Mouse (Mus musculus): ENCODE measurements around the gene Nup155.
"Not testable (repeated sequence)": the region's sequence is repeated elsewhere in the genome, so short reads cannot be mapped to it uniquely, and the experiment has no call there.

Gene Nup155

GRCm38 (mm10) chr15:8108966-8109743 is at the start of gene Nup155:
Nup155 (plus strand) TSS chr15:8109273.
- DNase-seq (ENCODE audit: low spot score in 2 of 2) = peak; percentile 77 to 83

DNA sequence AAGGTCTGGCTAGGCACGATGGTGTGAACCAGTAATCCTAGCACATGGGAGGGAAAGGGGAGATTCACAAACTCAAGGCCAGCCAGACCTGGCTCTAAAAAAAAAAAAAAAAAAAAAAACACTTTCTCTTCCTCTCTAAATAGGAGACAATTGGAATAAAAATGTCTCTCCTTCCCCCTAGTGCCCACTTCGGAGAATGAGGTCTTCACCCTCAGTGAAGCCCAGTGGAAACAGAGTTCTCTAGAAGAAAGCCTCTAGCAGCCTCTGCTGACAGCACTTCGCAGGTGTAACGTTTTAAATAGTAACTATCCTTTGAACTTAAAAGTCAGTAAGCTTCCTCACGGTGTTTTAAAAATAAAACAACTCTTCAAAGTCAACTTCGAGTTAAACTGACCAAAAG is 43.9 kb upstream of the Nup155 start:
- DNase-seq (ENCODE audit: low spot score in 2 of 2) = no peak

GRCm38 (mm10) chr15:8073159-8073558 is 35.9 kb upstream of the Nup155 start:
- DNase-seq (ENCODE audit: low spot score in 2 of 2) = not testable (repeated sequence)

- no peak for DNase-seq (ENCODE audit: low spot score in 2 of 2)
These were observed 26.9 kb upstream of the Nup155 start for GRCm38 (mm10) chr15:8082139-8082538.

DNA sequence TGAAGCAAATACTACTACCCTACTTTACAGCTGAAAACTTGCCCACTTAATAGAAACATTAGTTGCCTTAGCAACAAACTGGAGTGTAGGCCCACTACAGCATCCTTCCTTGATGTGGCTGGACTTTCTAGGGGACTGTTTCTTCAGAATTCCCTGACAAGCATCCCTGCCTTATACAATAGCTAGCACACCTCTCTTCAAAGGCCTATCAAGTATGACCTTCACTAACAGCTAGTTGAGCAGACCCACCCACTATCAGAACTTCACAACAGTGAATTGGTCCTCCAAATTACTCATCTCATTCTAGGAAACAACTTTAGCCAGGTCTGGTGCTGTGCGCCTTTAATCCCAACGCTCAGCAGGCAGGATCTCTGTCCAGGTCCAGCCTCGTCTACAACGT is 21.8 kb upstream of the Nup155 start:
- no peak for DNase-seq (ENCODE audit: low spot score in 2 of 2)

DNA sequence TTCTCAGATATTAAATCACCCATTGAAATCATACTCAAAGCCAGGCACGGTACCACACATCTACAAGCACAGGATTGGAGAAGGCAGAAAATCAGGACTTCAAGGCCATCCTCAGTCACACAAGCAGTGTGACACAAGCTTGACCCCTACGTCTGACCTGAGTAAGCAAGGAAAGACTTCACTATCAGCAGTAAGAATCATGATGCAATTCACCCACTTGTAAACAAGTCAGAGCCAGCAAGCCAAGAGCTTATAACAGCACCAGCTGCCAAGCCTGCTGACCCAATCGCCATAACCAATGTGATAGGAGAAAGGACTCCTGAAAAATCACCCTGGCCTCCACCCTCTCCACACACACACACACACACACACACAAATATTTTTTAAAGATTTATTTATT is 20.4 kb upstream of the Nup155 start:
- DNase-seq (ENCODE audit: low spot score in 2 of 2) = no peak

DNA sequence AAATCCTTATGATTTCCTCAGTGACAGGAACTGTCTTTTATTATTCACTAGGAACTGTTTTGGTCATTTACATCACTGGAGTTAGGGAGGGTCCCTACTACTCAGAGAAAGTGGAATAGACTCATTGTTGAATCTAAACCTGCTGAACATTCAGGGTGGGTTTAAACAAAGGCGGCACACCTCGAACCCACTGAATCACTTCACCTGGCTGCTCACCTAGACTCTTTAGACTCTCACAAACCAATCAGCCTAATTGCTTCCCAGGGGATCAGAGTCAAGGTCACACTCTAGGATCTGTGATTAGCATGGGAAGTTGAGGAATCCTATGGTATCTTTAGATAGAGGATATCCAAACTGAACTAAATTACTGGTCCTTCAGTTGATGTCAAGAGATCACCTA is 18.4 kb upstream of the Nup155 start:
- DNase-seq (ENCODE audit: low spot score in 2 of 2) = no peak

DNA sequence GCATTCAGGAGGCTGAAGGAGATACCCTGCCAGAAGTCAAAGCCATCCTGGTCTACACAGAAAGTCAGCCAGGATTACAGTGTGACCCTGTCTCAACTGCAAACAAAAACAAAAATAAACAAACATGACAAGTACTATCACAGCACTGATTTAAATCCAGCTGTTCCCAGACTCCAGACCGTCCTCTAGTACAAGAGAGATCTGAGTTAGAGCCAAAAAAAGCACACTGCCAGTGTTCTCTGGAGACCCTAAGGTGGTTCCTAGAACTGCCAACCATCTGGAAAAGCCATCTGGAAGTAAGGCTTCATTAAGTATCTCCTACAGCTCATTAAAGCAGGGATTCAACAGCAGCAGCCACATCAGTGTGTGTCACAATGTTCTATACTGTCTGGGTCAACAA is 16.4 kb upstream of the Nup155 start:
- DNase-seq (ENCODE audit: low spot score in 2 of 2) = not testable (repeated sequence)

DNA sequence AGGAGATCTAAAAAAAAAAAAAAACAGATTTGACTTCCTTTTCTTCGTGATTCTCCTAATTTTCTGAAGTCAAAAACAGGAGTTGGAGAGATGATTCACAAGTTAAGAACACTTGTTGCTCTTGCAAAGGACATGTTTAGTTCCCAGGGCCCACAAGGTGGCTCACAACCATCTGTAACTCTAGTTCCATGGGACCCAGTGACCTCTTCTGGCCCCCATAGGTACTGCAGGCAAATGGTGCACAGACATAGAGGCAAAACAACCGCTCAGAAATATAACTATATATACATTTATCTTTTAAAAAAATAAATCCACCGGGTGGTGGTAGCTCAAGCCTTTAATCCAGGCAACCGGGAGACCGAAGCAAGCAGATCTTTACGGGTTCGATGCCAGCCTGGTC is 11.2 kb upstream of the Nup155 start:
- peak; percentile 68 to 80 for DNase-seq (ENCODE audit: low spot score in 2 of 2)

- DNase-seq (ENCODE audit: low spot score in 2 of 2) = peak; percentile 93 to 97
These were observed 10.0 kb upstream of the Nup155 start, which contains the start of gene Wdr70 for GRCm38 (mm10) chr15:8098774-8099749. Wdr70 (minus strand) TSS chr15:8099209.

GRCm38 (mm10) chr15:8101975-8102542 is 7.0 kb upstream of the Nup155 start:
- not testable (repeated sequence) for DNase-seq (ENCODE audit: low spot score in 2 of 2)

DNA sequence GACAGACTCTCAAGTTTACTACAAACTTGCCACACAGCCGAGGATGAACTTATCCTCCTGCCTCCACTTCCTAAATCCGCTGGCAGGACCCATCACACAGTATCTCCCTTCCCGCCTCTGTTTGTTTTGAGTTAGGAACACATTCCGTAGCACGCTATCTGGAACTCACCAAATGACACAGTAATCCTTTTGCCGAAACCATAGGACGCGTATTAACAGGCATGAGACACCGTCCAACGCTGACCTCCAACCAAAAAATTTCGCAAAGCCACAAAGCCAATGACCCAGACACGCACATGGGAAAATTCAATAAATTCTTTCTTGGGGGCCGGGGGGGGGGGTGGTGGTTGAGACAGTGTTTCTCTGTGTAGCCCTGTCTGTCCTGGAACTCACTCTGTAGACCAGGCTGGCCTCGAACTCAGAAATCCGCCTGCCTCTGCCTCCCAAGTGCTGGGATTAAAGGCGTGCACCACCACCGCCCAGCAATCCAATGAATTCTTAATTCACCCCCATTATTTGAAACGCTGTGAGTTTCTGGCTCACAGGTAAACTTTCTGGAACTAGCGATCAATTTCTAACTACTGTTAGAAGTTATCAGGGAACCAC is 610 bp upstream of the Nup155 start:
- no peak for DNase-seq (ENCODE audit: low spot score in 2 of 2)

DNA sequence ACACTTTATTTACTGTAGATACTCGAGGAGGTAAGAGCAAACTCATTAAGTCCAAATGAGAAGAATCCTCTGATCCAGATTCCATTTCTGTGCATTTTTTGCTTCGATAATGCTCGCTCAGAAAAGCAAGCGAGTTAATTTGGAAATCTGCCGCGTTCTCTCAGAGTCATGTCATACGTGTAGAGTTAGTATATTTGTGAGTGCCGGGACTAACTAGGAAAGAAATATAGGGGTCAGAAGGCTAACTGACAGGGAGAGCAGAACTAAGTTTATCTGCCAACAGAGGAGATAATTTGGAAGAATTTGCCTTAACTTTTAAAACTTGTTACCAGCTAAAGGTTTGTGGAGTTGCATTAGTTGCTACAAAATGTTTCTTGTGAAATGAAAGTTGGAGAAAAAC is 709 bp downstream of the Nup155 start:
- no peak for DNase-seq (ENCODE audit: low spot score in 2 of 2)

DNA sequence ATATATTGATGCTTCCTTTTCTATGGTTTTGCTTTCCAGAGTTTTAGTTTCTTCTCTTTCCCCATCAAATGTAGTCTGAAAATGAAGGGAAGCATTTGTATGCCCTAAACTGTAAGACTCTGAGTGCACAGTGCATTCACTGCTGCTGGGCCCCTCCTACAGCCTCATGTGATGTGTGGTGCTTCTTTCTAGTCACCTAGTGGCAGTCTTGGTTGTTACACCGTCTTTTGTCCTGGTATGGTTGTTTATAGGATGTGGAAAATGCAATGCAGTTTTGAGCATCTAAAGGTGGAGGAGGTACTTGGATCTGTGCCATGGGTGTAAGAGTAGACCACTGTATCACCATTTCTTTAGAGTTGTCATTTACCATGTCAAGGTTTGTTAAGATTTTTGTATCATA is 20.2 kb downstream of the Nup155 start:
- DNase-seq (ENCODE audit: low spot score in 2 of 2) = no peak

- DNase-seq (ENCODE audit: low spot score in 2 of 2) = no peak
These were observed 22.2 kb downstream of the Nup155 start for GRCm38 (mm10) chr15:8131268-8131667.

- no peak for DNase-seq (ENCODE audit: low spot score in 2 of 2)
These were observed 22.7 kb downstream of the Nup155 start for GRCm38 (mm10) chr15:8131761-8132160.

DNA sequence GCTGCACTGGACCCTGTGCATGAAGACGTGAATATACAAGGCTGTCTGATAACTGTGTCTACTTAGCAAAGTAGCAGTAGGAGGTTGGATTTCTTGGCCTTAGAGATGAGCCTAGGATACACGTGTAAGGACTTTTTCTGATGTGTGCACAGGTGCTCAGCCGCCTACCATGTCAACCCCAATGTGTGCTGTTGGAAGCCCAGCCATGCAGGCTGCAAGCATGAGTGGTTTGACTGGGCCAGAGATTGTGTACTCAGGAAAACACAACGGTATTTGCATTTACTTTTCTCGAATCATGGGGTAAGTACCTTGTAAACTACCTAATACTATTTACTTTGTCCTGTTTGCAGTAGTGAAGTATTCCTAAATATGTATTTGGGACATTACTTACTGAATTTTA is 26.5 kb downstream of the Nup155 start:
- no peak for DNase-seq (ENCODE audit: low spot score in 2 of 2)

GRCm38 (mm10) chr15:8161841-8162240 is 52.8 kb downstream of the Nup155 start:
- DNase-seq (ENCODE audit: low spot score in 2 of 2) = no peak

DNA sequence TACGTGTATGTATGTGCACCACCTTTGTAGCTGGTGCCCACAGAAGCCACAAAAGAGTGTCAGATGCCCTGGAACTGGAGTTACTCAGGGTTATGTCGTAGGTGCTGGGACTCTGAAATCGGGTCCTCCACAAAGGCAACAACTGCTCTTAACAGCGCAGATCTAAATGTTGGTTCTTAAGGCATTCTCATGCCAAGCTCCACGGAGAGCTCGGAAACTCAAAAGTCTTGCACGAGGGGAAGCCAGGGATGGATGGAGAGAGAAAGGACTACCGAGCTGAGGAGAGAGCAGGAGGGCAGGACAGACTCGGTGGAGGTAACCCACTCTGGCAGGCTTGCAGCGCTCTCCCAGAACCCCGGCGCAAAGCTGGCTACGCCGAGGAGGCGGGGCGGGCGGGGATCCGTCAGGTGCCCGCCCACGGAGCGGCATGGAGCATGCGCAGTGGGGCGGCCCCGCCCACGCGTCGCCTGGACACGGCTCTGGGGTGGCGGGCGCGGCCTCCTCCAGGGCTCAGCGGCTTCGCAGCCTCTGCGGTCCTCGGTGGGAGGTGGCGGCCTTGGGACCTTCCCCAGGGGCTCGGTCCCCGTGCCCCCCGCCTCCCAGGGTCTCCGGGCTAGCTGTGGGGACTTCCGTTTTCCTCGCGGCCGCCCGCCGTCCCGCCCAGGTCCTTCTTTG is 59.7 kb downstream of the Nup155 start, which contains the start of gene Cplane1:
Gene Cplane1, plus strand, starts transcription at position 516 of the 675 bp plus-strand sequence.
- DNase-seq (ENCODE audit: low spot score in 2 of 2) = peak; percentile 86 to 91

GRCm38 (mm10) chr15:8169266-8169746 is 60.2 kb downstream of the Nup155 start:
- no peak for DNase-seq (ENCODE audit: low spot score in 2 of 2)

- DNase-seq (ENCODE audit: low spot score in 2 of 2) = no peak
These were observed 80.5 kb downstream of the Nup155 start for GRCm38 (mm10) chr15:8189563-8189962.

All from natural killer cell, adult 2 months (primary cell).